Mouse (Mus musculus): ENCODE measurements around the gene Tmem127.

DNA sequence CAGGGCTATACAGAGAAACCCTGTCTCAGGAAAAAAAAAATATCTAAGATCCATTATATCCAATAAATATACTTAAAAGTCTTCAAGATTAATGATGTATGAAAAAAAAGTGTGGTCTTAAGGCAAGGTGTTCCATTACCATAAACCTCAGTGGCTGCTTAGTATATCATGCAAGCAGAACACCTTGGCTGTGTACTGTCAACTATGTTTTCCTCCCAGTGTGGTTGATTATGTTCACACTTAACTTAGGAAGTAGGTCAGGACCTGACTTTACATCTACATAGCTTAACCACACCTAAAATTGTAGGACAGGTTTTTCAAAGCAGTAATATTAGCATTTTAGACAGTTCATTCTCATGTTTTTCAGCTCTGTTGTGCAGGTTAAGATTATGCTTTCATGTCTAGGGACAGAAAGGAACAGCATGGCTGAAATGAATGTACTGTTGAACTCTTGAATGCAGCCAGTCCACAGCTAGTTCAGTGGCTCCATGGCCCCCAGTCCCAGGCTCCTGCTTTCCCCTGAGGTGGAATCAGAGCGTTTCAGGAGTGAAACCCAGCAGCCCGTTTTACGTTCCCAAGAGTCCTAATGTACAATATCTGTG is 57.0 kb downstream of the Tmem127 start:
- TF ChIP-seq ZMIZ1 (IDR thresholded peaks at IDR 0.05; ENCODE audit: low read depth, low read length) (no peak), ZC3H11A (IDR thresholded peaks at IDR 0.05; ENCODE audit: low read depth, low read length) (no peak), HCFC1 (IDR thresholded peaks at IDR 0.05; ENCODE audit: low read depth, low read length) (no peak)
